Mouse (Mus musculus) cerebellum, adult 2 months (tissue): Measurements from ENCODE around the gene Cyp17a1.

Experiments
- CTCF ChIP-seq: fragments of 200-500 bp; IDR thresholded peaks from 2 replicates; pipeline ENCODE4 v1.5.1; 2011; ENCODE audit warnings: low read depth, mild to moderate bottlenecking, control low read depth, low read length, moderate library complexity, borderline replicate concordance; ENCODE audit not compliant: insufficient read depth
- POLR2A ChIP-seq: fragments of 200-500 bp; IDR thresholded peaks from 2 replicates; pipeline ENCODE4 v1.6.1; 2011; ENCODE audit warnings: low read length, control low read depth, borderline replicate concordance; ENCODE audit not compliant: insufficient read depth

GRCm38 (mm10) chr19:46653188-46653587, 19.8 kb downstream of the Cyp17a1 start:
- TF ChIP-seq CTCF (no peak), POLR2A (no peak)
